Mouse (Mus musculus): Measurements from ENCODE around the gene Ciita. TPM values are rescaled to one million over a fixed set of nuclear protein-coding genes. Genes with fewer than 3 reads are reported as not detected.

Ciita gene
- polyA plus RNA-seq (2012; fragmentation: generic; extraction: Trizol) = 0.01 TPM

DNA sequence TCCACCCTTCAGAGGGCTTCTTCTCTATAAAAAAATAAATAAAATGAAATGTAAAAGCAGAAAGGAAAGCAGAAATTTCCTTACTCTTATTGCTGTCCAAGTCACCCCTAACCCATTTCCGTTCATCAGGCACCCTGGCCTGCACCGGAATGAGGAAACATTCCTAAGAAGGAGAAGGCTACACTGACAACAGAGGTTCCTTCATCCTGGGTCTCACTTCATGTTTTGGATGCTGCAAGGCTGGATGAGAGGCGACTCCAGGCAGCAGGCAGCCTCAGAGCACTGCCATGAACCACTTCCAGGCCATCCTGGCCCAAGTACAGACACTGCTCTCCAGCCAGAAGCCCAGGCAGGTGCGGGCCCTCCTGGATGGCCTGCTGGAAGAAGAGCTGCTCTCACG lies at the start of gene Ciita:
Gene Ciita (plus strand): TSS at position 203 of the 400 bp plus-strand sequence.
- Histone ChIP-seq H3K4me3 (no peak within 1 kb of the TSS), H3K4me2 (ENCODE audit: low read depth) (no peak within 1 kb of the TSS), H3ac (ENCODE audit: control insufficient read depth, insufficient read length) (no peak within 1 kb of the TSS), H3K27me3 (ENCODE audit: control insufficient read depth, insufficient read depth, insufficient read length) (peaks cover 58% of the 10 kb centered on the region), H3K79me2 (ENCODE audit: control insufficient read depth, insufficient read depth) (no peaks in the 10 kb centered on the region), H3K36me3 (ENCODE audit: control insufficient read depth, insufficient read depth) (no peaks in the 10 kb centered on the region)
- no peak for TF ChIP-seq TCF12 (IDR thresholded peaks at IDR 0.05; ENCODE audit: insufficient read depth, poor library complexity, severe bottlenecking)
- TF ChIP-seq E2F4 (IDR thresholded peaks at IDR 0.05; ENCODE audit: insufficient read depth) = no peak
- no peak for TF ChIP-seq REST (IDR thresholded peaks at IDR 0.05; ENCODE audit: insufficient read depth, insufficient read length)
- TF ChIP-seq MYOG (IDR thresholded peaks at IDR 0.05; ENCODE audit: control insufficient read depth in 1 of 3, insufficient read depth in 1 of 3, insufficient read length in 2 of 3, low read depth in 2 of 3) = no peak
- no peak for TF ChIP-seq POLR2A (IDR thresholded peaks at IDR 0.05; ENCODE audit: insufficient read length, low read depth)
- no peak for TF ChIP-seq MAX (IDR thresholded peaks at IDR 0.05; ENCODE audit: low read depth)
- TF ChIP-seq SRF (IDR thresholded peaks at IDR 0.05; ENCODE audit: control insufficient read depth, insufficient read length, low read depth) = no peak
- TF ChIP-seq MYOD1 (IDR thresholded peaks at IDR 0.05; ENCODE audit: control insufficient read depth in 1 of 3, insufficient read length in 2 of 3, low read depth in 2 of 3) = no peak
- no peak for TF ChIP-seq CEBPB (IDR thresholded peaks at IDR 0.05; ENCODE audit: insufficient read depth, poor library complexity, severe bottlenecking)
- TF ChIP-seq USF1 (IDR thresholded peaks at IDR 0.05; ENCODE audit: low read depth) = no peak
- TF ChIP-seq TCF3 (IDR thresholded peaks at IDR 0.05; ENCODE audit: insufficient read length, low read depth) = no peak
- TF ChIP-seq POLR2AphosphoS2 (IDR thresholded peaks at IDR 0.05; ENCODE audit: insufficient read length, low read depth) = no peak

- H3K4me2 ChIP-seq (ENCODE audit: low read depth) = no peak overlapping the region
- TF ChIP-seq MYOG (IDR thresholded peaks at IDR 0.05; ENCODE audit: control insufficient read depth in 1 of 3, insufficient read depth in 1 of 3, insufficient read length in 2 of 3, low read depth in 2 of 3) (no peak), MYOD1 (IDR thresholded peaks at IDR 0.05; ENCODE audit: control insufficient read depth in 1 of 3, insufficient read length in 2 of 3, low read depth in 2 of 3) (peak in 2 of 3 experiments; percentile 38 to 77)
- no peak overlapping the region for H3ac ChIP-seq (ENCODE audit: control insufficient read depth, insufficient read length)
- no peaks in the 10 kb centered on the region for H3K79me2 ChIP-seq (ENCODE audit: control insufficient read depth, insufficient read depth)
- H3K36me3 ChIP-seq (ENCODE audit: control insufficient read depth, insufficient read depth) = no peaks in the 10 kb centered on the region
- H3K4me3 ChIP-seq = no peak overlapping the region
- H3K27me3 ChIP-seq (ENCODE audit: control insufficient read depth, insufficient read depth, insufficient read length) = no peaks in the 10 kb centered on the region
Measured at GRCm38 (mm10) chr16:10431911-10432310, 47.9 kb upstream of the Ciita start.

DNA sequence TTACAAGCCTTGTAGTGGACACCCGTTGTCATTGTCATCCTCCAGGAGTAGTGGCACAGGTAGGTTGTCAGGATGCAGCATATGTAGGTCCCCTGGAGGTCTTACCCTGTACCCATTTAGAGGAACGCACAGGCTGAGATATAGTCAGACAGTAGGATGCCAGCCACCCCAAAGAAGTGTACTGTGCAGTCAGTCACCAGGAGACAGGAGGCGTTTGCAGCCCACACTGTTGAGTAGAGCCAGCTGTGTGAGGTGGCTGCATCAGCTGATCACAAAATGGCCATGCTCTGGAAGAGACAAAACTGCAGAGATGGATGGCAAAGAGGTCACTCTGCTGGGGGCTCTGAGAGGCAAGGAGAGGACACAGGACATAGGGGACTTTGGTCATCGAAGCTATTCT lies 47.5 kb upstream of the Ciita start:
- Histone ChIP-seq H3K4me3 (no peak overlapping the region), H3K36me3 (ENCODE audit: control insufficient read depth, insufficient read depth) (no peaks in the 10 kb centered on the region), H3K27me3 (ENCODE audit: control insufficient read depth, insufficient read depth, insufficient read length) (no peaks in the 10 kb centered on the region), H3K4me2 (ENCODE audit: low read depth) (no peak overlapping the region), H3K79me2 (ENCODE audit: control insufficient read depth, insufficient read depth) (no peaks in the 10 kb centered on the region), H3ac (ENCODE audit: control insufficient read depth, insufficient read length) (no peak overlapping the region)
- TF ChIP-seq REST (IDR thresholded peaks at IDR 0.05; ENCODE audit: insufficient read depth, insufficient read length) (no peak), SRF (IDR thresholded peaks at IDR 0.05; ENCODE audit: control insufficient read depth, insufficient read length, low read depth) (no peak), MYOD1 (IDR thresholded peaks at IDR 0.05; ENCODE audit: control insufficient read depth in 1 of 3, insufficient read length in 2 of 3, low read depth in 2 of 3) (no peak), E2F4 (IDR thresholded peaks at IDR 0.05; ENCODE audit: insufficient read depth) (no peak), USF1 (IDR thresholded peaks at IDR 0.05; ENCODE audit: low read depth) (no peak)

DNA sequence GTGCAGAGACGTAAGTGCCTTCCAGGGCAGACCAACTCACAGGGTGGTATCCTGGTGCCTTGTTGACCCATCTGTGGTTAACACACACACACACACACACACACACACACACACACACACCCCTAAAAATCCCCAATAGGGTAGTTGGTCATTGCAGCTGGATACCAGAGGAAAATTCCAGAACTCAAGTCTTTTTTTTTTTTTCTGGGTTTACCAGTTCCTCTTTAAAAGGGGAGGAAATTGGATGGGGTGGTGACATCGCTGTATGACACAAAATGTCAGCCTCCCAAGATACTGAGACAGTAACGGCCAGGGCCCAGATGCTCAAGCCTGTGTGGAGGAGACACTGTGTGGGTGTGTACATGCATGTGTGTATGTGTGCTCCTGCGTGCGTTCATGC lies 46.5 kb upstream of the Ciita start:
- Histone ChIP-seq H3K4me2 (ENCODE audit: low read depth) (no peak overlapping the region), H3K4me3 (no peak overlapping the region), H3K27me3 (ENCODE audit: control insufficient read depth, insufficient read depth, insufficient read length) (no peaks in the 10 kb centered on the region), H3K36me3 (ENCODE audit: control insufficient read depth, insufficient read depth) (no peaks in the 10 kb centered on the region), H3K79me2 (ENCODE audit: control insufficient read depth, insufficient read depth) (no peaks in the 10 kb centered on the region), H3ac (ENCODE audit: control insufficient read depth, insufficient read length) (no peak overlapping the region)
- no peak for TF ChIP-seq MYOG (IDR thresholded peaks at IDR 0.05; ENCODE audit: control insufficient read depth in 1 of 3, insufficient read depth in 1 of 3, insufficient read length in 2 of 3, low read depth in 2 of 3)
- no peak for TF ChIP-seq TCF3 (IDR thresholded peaks at IDR 0.05; ENCODE audit: insufficient read length, low read depth)
- TF ChIP-seq USF1 (IDR thresholded peaks at IDR 0.05; ENCODE audit: low read depth) = no peak
- TF ChIP-seq SRF (IDR thresholded peaks at IDR 0.05; ENCODE audit: control insufficient read depth, insufficient read length, low read depth) = no peak
- no peak for TF ChIP-seq POLR2A (IDR thresholded peaks at IDR 0.05; ENCODE audit: insufficient read length, low read depth)
- no peak for TF ChIP-seq TCF12 (IDR thresholded peaks at IDR 0.05; ENCODE audit: insufficient read depth, poor library complexity, severe bottlenecking)
- no peak for TF ChIP-seq MAX (IDR thresholded peaks at IDR 0.05; ENCODE audit: low read depth)
- no peak for TF ChIP-seq E2F4 (IDR thresholded peaks at IDR 0.05; ENCODE audit: insufficient read depth)
- TF ChIP-seq REST (IDR thresholded peaks at IDR 0.05; ENCODE audit: insufficient read depth, insufficient read length) = no peak
- no peak for TF ChIP-seq MYOD1 (IDR thresholded peaks at IDR 0.05; ENCODE audit: control insufficient read depth in 1 of 3, insufficient read length in 2 of 3, low read depth in 2 of 3)
- no peak for TF ChIP-seq POLR2AphosphoS2 (IDR thresholded peaks at IDR 0.05; ENCODE audit: insufficient read length, low read depth)
- no peak for TF ChIP-seq CEBPB (IDR thresholded peaks at IDR 0.05; ENCODE audit: insufficient read depth, poor library complexity, severe bottlenecking)

DNA sequence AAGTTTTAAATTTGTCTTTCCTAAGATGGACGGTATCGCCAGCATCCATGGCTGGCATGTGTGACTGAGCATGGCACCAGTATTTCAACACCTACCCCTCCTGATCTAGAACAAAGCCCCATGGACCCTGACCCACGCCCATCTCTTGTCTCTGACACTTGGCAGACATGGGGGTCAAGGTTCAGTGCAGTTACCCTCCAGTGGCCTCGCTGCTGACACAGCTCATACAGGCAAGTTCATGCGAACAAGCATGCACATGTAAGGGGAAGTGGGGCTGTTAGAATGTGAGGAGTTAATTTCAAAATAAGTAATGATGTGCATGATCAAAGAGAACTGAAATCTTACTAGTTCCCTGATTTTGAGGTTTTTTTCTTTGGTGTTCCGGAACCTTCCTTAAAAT lies 43.7 kb upstream of the Ciita start:
- Histone ChIP-seq H3K4me2 (ENCODE audit: low read depth) (no peak overlapping the region), H3K79me2 (ENCODE audit: control insufficient read depth, insufficient read depth) (no peaks in the 10 kb centered on the region), H3ac (ENCODE audit: control insufficient read depth, insufficient read length) (no peak overlapping the region), H3K36me3 (ENCODE audit: control insufficient read depth, insufficient read depth) (no peaks in the 10 kb centered on the region), H3K27me3 (ENCODE audit: control insufficient read depth, insufficient read depth, insufficient read length) (no peaks in the 10 kb centered on the region), H3K4me3 (no peak overlapping the region)
- TF ChIP-seq REST (IDR thresholded peaks at IDR 0.05; ENCODE audit: insufficient read depth, insufficient read length) (no peak), TCF3 (IDR thresholded peaks at IDR 0.05; ENCODE audit: insufficient read length, low read depth) (no peak), MYOD1 (IDR thresholded peaks at IDR 0.05; ENCODE audit: control insufficient read depth in 1 of 3, insufficient read length in 2 of 3, low read depth in 2 of 3) (no peak)

All from myocyte (in vitro differentiated cells).